Mouse (Mus musculus): ENCODE data around the gene Kirrel. TPM values are rescaled to one million over a fixed set of nuclear protein-coding genes. Genes with fewer than 3 reads are reported as not detected.

Gene Kirrel
- total and polyA plus RNA-seq, 3 experiments, result not detected

- Histone ChIP-seq H3K27me3 (replicated peaks) (peaks cover 76% of the 10 kb centered on the region), H3K36me3 (replicated peaks in 1 of 2; ENCODE audit: control insufficient read depth in 1 of 2, insufficient read depth in 1 of 2, low read length in 1 of 2) (no peaks in the 10 kb centered on the region), H3K9ac (ENCODE audit: insufficient read depth, low read depth) (no peak overlapping the region), H3K4me2 (ENCODE audit: insufficient read depth, low read depth, poor library complexity, severe bottlenecking) (no peak overlapping the region), H3K4me1 (ENCODE audit: control insufficient read depth in 1 of 2, insufficient read depth in 2 of 2) (no peaks in the 10 kb centered on the region), H3K4me3 (replicated peaks in 1 of 3; ENCODE audit: low read depth in 2 of 3, low read length in 2 of 3, poor library complexity in 1 of 3) (no peak overlapping the region), H3K9me3 (replicated peaks; ENCODE audit: low read length) (no peaks in the 10 kb centered on the region), H3K79me2 (replicated peaks; ENCODE audit: control insufficient read depth, extremely low read depth, insufficient read depth, poor library complexity, severe bottlenecking) (no peaks in the 10 kb centered on the region), H3K27ac (ENCODE audit: insufficient read depth, low read depth) (no peak overlapping the region)
- in situ Hi-C loops (cut with MboI; ENCODE audit: low pct_ligation_motif_present, low pct_unique_long_range_greater_than_20kb, low sequenced_read_pairs) (loop anchor here (10.0 kb wide), 1 partner anchor 88 kb away; no protein-coding TSS in a partner anchor), dilution Hi-C loops (cut with MboI; ENCODE audit: extremely low pct_ligation_motif_present, extremely low pct_unique_long_range_greater_than_20kb, low sequenced_read_pairs) (no loop called here)
- TF ChIP-seq JUN (IDR thresholded peaks at IDR 0.05; ENCODE audit: insufficient read depth, low read depth, low read length) (no peak), USF2 (conservative IDR thresholded peaks at IDR 0.05; ENCODE audit: low read depth, low read length) (no peak), CTCF (conservative IDR thresholded peaks at IDR 0.05 in 1 of 2, IDR thresholded peaks at IDR 0.05 in 1 of 2; ENCODE audit: low read depth in 2 of 2, low read length in 2 of 2) (no peak), MEF2A (IDR thresholded peaks at IDR 0.05; ENCODE audit: borderline replicate concordance, low read depth, low read length) (no peak), ZMIZ1 (IDR thresholded peaks at IDR 0.05; ENCODE audit: low read depth, low read length) (no peak), ZNF384 (IDR thresholded peaks at IDR 0.05; ENCODE audit: low read depth, low read length) (no peak), E2F4 (IDR thresholded peaks at IDR 0.05; ENCODE audit: insufficient replicate concordance, low read depth, low read length) (no peak)
- no peak for DNase-seq (ENCODE audit: extremely low read depth)
Observed at GRCm38 (mm10) chr3:87172351-87173102, 2.0 kb downstream of the Kirrel start.

- Histone ChIP-seq H3K4me2 (ENCODE audit: insufficient read depth, low read depth, poor library complexity, severe bottlenecking) (no peak overlapping the region), H3K9me3 (replicated peaks; ENCODE audit: low read length) (no peaks in the 10 kb centered on the region), H3K4me3 (replicated peaks in 1 of 3; ENCODE audit: low read depth in 2 of 3, low read length in 2 of 3, poor library complexity in 1 of 3) (no peak overlapping the region), H3K27me3 (replicated peaks) (peaks cover 75% of the 10 kb centered on the region), H3K27ac (ENCODE audit: insufficient read depth, low read depth) (no peak overlapping the region), H3K79me2 (replicated peaks; ENCODE audit: control insufficient read depth, extremely low read depth, insufficient read depth, poor library complexity, severe bottlenecking) (no peaks in the 10 kb centered on the region), H3K36me3 (replicated peaks in 1 of 2; ENCODE audit: control insufficient read depth in 1 of 2, insufficient read depth in 1 of 2, low read length in 1 of 2) (no peaks in the 10 kb centered on the region), H3K9ac (ENCODE audit: insufficient read depth, low read depth) (no peak overlapping the region), H3K4me1 (ENCODE audit: control insufficient read depth in 1 of 2, insufficient read depth in 2 of 2) (no peaks in the 10 kb centered on the region)
- DNase-seq (ENCODE audit: extremely low read depth), result no peak
- TF ChIP-seq NRF1 (IDR thresholded peaks at IDR 0.05; ENCODE audit: low read depth, low read length), result no peak
- TF ChIP-seq PAX5 (IDR thresholded peaks at IDR 0.05; ENCODE audit: low read length), result no peak
- TF ChIP-seq ZMIZ1 (IDR thresholded peaks at IDR 0.05; ENCODE audit: low read depth, low read length), result no peak
- no peak for TF ChIP-seq MAZ (IDR thresholded peaks at IDR 0.05; ENCODE audit: low read depth, low read length)
- no peak for TF ChIP-seq MAFK (IDR thresholded peaks at IDR 0.05; ENCODE audit: insufficient replicate concordance, low read length)
- no peak for TF ChIP-seq BHLHE40 (IDR thresholded peaks at IDR 0.05; ENCODE audit: low read depth, low read length)
- TF ChIP-seq SIN3A (IDR thresholded peaks at IDR 0.05; ENCODE audit: low read length), result no peak
- TF ChIP-seq ETS1 (conservative IDR thresholded peaks at IDR 0.05; ENCODE audit: low read depth, low read length), result no peak
- TF ChIP-seq MXI1 (IDR thresholded peaks at IDR 0.05; ENCODE audit: low read depth, low read length), result no peak
- no peak for TF ChIP-seq RCOR1 (conservative IDR thresholded peaks at IDR 0.05; ENCODE audit: low read depth, low read length)
- TF ChIP-seq MEF2A (IDR thresholded peaks at IDR 0.05; ENCODE audit: borderline replicate concordance, low read depth, low read length), result no peak
- in situ Hi-C loops (cut with MboI; ENCODE audit: low pct_ligation_motif_present, low pct_unique_long_range_greater_than_20kb, low sequenced_read_pairs) (loop anchor here (10.0 kb wide), 1 partner anchor 87 kb away; no protein-coding TSS in a partner anchor), dilution Hi-C loops (cut with MboI; ENCODE audit: extremely low pct_ligation_motif_present, extremely low pct_unique_long_range_greater_than_20kb, low sequenced_read_pairs) (no loop called here)
Observed at GRCm38 (mm10) chr3:87171201-87172100, 3.1 kb downstream of the Kirrel start.
